Mouse (Mus musculus) ovary, postnatal 14 days (tissue): ENCODE measurements around the gene Arhgef25.
A peak's percentile ranks its signal among the peaks of the same experiment; 100 is the strongest.
"Not testable (repeated sequence)": the region's sequence is repeated elsewhere in the genome, so short reads cannot be mapped to it uniquely, and the experiment has no call there.

Experiments
- DNase-seq: peaks from one replicate; pipeline ENCODE4 v3.0.0; 2022; ENCODE audit warnings: low spot score

Gene Arhgef25

DNA sequence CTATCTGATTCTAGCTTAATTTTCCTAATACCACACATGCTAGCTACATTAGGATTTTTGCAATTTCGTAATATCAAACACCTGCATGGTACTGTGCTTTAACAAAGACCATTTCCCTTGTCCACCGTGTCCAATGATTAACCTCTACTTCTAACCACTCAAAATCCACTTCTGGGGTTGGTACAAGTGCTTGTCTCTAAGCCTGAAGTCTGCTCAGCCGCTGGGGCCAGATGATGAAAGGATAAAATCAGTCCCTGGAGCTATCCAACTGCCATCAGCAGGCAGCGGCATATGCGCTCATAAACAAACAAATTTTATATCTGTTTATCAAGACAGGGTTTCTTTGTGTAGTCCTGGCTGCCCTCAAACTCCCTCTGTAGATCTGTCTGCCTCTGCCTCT lies 14.7 kb upstream of the Arhgef25 start:
- no peak for DNase-seq

DNA sequence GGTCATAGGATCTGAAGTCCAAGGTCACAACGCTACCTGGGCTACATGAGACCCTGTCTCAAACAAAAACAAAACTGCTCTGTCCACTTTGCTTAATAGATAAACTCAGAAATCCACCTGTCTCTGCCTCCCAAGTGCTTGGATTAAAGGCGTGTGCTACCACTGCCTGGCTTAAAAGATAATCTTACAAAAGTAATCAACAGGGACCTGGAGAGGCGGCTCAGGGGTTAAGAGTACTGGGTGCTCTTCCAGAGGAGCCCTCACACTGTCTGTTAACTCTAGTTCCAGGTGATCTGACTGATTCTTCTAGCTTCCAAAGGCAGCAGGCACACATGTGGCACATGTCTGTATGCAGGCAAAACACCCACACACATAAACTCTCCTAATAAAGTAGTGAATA lies 13.2 kb upstream of the Arhgef25 start:
- DNase-seq = no peak

DNA sequence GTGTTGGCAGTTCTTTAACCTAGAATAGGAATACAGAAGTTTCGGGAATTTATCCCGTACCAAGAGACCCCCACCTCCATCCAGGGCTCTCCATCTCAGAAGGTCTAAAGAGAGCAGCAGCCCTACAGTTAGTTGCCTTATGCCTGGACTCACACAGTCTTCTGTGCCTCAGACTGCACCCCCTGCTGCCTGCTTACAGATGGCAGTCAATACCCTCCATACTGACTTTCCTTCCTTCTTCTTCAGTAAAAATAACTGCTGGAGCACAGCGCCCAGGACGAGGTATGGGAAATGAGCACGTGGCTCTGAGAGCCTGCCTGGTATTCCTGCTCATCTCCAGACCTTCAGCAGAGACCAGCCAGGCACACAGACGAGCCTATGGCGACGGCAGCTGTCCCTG lies 10.4 kb upstream of the Arhgef25 start:
- DNase-seq = no peak

DNA sequence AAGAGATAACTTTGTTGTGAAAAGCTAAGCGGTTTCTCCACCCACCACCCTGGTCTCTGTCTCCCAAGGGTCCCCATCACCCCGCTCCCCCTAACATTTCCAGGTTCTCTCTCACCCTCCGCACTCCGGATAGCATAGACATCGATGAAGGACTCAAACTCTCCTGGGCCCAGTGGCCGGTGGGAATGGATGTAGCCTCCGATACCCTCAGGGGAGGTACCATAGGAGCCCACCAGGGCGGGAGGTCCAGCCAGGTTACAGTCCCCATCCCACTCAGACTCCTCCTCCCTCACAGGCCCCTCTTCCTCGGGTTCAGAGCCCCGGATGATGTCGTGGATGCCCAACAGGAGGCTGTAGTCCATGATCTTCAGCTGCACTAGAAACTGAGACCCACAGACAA lies 9.6 kb upstream of the Arhgef25 start:
- DNase-seq = no peak

DNA sequence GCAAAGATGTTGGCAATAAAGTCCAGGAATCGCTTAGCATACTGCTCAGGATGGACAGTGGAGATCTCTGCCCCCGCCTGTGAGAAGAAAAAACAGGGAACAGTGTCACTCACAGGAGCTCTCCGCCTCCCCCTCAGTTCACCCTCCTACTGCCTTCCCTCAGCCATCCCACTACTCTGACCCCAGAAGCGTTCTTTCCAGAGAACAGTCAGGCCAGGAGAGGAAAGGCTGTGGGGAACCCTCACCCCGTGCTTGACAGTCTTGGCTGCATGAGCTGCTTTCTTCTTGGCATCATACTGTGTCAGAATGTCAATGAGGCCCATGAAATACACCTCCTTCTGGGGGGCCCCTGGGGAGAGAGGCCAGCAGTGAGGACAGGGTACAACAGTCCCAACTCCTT lies 9.2 kb upstream of the Arhgef25 start:
- no peak for DNase-seq

DNA sequence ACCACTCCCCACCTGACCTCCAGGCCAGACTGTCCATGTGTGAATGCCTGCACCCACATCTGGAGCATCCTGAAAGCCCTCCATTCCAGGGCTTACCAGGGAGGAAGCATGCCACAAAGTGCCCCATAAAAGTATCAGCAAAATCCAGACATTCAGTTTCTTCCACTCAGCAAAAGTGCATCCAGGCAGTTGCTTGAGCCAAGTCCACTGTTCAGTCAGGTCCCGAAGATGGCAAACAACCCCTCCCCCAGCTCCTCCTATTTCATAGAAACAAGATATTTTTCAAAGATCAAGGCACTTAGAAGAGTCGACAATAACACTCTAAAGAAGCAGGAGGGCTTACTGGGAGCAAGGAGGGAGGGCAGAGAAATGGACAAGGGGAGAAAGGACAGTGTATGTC lies 8.6 kb upstream of the Arhgef25 start:
- no peak for DNase-seq

DNA sequence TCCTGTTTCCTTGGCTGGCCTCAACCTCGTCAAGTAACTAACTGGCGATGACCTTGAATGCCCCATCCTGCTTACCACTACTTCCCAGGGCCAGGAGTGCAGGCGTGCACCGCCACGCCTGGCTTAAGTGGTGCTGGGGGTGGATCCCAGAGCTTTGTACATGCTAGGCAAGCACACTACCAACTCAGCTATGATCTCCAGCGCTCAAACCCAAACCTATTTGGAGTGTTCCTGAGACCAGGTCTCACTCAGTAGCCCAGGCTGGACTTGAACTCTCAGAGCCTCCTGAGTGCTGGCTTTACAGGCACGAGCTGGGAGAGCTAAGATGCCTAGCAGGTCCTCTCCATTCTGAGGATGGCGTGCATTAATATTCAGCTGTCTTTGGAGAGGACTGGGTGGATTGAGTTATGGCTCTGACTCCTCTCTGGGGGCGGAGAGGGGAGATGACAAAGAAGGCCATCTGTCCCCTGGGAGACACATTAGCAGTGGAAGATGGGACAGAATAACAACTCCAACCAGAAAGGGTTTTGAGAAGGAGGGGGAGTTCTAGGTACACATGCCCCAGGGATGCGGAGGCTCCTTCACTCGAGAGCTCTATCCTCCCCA lies 7.7 kb upstream of the Arhgef25 start:
- no peak for DNase-seq

DNA sequence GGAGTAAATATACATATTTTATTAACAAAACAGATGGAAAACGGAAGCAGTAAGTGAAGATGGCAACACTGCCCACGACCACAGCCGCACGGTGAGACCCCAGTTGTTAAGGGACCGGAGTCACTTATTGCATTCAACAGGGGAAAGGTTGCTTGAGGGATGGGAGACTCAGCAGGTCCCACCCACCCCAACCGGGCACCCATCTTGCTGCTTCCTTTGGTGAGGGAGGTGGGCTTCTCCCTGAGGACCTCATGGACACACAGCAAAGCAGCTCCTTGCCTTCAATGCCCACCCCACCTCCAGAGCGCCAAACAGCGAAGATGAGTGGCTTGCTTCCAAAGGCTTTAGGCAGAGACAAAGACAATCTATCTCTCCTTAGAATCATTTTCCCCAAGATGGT lies 7.2 kb upstream of the Arhgef25 start:
- no peak for DNase-seq

DNA sequence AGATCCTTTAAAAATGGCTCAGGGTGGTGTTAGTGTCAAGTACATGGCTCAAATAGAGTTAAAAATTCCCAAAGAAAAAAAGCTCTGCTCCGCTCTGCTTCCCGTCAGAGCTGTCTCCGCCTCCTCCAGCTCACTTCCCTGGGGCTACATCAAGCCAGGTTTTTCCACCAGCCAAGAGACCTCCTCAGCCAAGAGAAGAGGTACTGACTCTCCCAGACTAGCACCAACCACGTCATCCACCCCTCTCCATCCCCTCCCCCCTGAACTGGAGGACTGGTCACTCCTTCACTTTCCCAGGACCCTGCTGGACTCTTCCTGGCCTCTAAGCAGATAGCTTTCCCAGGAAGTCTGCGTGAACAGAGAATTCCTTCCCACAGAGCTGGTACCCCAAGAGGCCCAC lies 6.5 kb upstream of the Arhgef25 start:
- peak; percentile 47 for DNase-seq

DNA sequence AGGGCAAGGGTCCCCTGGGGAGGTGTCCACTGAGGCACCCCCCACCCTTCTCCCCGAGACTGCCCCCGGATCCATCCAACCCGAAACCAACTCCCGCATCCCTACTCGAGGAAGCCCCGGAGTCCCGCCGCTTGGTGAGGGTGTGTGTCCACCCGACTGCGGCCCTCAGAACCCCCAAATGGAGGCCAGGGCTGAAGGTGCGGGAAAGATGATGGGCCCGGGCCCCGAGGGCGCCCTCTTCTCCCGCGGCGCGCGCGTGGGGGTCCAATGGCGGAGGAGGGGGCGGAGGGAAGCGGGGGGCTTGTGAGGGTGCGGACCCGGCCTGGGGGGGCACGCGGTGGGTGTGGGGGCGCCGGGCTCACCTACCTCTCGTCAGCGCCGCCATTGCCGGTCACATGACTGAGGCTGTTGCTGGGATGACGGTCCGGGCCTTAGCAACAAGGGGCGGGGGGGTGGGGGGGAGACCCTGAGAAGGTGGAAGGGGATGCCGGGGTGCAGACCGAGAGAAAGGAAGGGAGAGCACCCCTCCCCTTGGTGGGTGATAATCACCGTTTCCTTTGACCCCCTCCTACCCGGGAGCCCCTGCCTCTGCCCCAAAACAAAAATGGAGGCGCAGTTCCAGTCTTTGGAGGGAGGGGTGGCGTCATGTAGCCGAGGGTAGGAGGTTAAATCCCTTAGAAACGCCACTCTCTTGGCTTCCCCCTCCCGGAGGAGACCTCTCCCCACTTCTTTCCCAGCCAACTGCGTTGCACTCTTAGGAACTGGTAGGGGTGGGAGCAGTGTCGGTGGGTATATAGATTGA lies 5.6 kb upstream of the Arhgef25 start, which contains the start of gene Dtx3:
Dtx3 (minus strand) TSS at position 401 of the 802 bp plus-strand sequence.
- no peak for DNase-seq

DNA sequence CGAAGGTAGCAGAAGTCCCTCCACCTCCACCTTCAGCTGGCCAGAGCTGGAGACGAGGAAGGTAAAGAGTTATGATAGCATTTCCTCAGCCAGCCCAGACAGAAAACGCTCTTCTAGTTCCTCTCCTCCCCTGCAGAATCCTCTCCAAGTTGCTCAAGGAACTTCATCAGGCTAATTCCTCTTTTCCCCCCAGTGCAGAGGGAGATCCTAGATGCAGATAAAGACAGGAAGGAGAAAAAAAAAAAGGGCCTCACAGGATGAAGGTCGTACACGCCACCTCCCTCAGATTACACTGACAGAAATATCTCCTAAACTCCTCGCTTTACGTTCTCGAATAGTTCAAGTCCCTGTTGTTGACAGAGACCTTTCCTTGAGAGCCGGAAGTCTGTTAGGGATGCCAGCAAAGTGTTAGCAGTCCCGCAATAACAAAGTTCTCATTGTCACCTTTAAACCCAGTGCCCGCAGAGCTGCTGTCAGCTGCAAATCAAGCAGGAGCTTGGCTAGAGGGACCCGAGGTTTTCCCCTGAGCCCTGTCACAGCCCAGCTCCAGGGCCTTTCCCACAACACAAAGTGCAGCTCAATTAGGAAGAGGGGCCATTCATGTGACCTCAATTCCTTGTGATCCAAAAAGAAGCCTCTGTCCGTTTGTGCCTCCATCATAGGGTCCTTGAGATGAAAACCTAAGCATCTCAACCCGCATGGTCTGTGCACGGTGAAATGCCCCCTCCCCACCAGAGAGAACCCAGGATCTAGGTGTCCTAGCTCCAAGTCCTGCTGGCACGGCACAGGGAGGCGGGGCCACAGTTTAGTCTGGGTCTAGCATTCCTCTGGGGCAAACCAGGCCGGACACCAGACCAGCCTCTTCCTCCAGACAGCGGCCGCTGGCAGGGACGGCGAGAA lies 4.8 kb upstream of the Arhgef25 start:
- peak; percentile 54 for DNase-seq

DNA sequence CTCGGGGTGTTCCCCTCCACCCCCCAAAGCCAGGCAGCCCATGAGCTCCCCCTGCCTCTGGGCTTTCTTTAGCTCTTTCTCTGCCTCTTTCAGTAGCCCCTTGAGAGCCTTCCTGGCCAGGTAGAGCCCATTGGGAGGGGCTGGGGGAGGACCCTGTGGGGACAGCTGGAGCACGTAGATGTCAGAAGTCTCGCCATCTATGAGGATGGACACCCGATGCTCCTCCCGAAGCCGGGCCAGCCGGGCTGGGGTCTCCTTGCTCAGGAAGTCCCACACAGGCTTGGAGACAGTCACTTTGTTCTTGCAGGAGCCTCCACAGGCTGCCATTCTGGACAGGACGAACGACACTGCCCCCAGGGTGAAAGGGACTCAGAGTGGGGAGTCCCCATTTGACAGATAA lies 3.1 kb upstream of the Arhgef25 start:
- no peak for DNase-seq

DNA sequence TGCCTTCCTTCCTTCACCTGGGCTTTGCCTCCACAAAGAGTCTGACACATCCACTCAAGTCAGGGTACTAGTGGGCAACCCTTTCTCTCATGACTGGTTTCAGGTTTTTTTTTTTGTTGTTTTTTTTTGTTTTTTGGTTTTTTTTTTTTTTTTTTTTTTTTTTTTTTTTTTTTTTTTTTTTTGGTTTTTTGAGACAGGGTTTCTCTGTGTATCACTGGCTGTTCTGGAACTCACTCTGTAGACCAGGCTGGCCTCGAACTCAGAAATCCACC lies 2.1 kb upstream of the Arhgef25 start:
- DNase-seq = not testable (repeated sequence)

DNA sequence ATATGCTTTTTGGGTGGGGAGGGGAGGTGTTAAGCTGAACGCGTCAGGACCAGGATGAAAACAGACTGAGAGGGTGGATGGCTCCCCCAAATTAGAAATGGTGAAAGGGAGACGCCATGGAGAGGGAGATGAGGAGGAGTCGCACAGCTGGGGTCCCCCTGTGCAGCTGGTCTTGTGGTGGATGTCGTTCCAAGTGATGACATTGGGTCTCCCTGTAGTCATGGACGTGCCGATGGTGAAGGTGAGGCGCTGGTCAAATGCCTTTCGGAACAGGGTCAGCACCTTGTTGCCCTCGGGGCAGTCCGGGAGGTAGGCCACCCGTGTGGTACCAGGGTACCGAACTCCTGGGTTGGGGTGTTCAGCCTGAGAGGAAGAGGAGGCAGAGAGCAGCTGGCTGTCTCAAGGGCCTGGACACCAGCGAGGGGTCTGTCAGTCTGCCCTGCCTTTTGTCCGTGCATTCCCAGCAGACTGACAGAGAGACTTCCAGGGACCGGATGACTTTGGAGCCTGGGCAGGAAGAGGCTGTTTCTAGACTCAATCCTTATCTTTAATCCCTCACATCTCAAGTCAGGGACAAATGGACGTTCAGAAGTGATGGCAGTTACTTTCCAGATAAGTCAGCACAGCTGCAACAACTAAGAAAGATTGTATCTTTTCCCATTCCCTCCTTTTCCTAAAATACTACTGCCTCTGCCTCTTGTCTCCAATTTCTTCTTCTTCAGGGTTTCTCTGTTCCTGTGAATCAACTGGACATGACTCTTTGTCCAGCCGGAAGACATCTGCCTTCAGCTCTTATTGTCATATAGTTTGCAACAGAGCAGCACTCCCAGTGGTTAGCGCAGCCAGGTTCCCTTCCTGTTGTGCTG lies 1.5 kb upstream of the Arhgef25 start:
- no peak for DNase-seq

DNA sequence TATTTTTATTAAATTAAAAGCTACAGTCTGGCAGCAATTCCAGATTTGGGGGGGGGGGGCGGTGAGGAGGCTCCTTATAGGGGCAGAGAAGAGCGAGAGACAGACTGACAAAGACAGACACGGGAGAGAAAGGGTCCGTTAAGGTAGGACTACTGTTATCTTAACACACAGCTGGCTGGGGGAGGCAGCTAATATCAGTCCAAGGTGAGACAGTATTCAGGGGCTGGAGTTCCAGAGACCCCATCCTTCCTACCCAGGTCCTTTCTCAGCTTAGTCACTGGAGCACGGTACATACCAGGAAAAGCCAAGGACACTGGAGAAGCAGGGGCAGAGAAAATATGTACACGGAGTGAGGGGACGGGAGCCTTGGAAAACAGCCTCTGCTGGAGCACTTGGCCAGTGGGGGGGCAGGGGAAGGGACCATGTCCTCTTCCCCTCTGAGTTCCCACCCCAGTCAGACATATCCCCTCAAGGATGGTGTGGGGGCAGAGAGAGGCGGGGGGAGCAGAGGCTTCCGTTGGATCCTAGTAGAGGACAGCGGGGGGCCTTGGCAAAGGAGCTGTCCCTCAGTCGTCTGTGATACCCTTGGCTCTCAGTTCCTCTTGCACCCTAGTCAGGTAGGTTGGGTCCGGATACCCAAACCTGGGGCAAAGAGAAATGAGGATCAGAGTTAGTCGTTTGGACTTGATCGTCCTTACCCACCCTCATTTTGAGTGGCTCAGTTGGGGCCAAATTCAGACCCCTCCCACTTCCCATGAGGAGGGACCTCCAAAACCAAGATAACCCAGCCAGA lies 711 bp upstream of the Arhgef25 start:
- no peak for DNase-seq

DNA sequence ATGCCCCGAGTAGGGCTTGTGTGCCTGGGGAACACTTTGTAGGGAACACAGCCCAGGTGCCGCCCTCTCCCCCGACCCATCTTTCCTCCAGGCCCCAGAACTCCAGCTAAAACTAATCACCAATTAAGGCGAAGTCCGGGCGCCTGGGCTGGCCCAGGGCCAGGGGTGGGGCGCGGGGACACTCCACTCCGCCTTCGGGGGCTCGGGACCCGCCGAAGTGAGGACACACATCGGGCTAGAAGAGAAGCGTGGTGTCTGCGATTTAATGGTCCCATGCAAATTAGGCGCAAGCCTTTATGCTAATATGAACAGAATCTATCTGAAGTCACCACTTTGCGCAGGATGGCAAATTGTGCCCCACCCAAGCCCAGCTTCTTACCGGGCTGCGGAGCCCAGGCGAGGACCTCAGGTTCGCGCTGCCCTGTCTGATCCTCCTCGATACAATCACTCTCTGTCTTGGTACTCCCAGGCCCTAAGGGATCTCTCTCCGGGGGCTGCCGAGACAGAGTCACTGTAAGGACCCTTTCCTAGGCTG lies 700 bp downstream of the Arhgef25 start:
- DNase-seq = no peak

DNA sequence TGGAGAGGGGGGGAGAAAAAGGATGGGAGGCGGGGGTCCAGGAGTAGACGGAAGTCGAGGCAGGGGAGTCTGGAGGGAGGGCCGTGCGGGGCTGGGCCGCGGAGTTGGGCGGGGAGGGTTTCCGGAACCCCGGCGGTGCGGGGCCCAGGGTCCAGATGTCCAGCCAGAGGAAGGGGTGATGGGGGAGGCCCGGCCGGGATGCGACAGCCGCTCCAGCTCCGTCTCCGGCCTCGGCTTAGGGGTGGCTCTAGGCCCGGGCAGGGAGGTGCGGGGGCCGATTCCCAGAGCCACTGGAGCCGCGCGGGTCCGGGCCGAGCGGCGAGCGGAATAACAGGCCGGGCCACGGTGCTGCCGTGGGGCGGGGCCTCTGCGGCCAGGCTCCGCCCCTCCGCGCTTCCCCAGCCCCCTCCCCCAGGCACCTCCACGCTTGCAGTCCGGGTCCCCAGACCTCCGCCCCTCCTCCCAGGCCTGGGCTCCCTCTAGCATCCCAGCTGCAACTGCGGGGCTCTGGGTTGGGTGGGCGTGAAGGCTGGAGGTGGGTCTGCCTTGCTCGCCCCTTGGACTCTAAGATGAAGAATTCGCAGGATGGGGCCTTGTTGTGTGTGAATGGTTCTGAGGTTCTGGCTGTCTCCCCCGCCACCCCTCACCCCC lies 1.3 kb downstream of the Arhgef25 start:
- DNase-seq = no peak

DNA sequence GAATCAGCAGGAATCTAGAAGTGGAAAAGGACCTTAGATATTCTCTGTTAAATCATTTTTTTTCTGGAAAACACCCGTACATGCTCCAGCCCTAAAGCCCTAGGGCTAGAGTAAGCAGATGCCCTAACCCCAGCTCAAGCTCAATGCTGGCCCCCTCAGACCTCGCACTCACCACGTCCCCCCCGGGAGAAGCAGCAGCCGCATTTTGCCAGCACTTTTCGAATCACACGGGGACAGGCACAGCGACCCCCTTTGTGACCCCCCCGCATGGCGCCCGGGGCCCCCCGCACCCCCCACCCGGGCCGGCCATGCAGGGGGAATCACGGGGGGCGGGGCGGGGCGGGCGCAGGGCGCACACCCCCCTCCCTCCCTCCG lies 1.8 kb downstream of the Arhgef25 start:
- DNase-seq = no peak

DNA sequence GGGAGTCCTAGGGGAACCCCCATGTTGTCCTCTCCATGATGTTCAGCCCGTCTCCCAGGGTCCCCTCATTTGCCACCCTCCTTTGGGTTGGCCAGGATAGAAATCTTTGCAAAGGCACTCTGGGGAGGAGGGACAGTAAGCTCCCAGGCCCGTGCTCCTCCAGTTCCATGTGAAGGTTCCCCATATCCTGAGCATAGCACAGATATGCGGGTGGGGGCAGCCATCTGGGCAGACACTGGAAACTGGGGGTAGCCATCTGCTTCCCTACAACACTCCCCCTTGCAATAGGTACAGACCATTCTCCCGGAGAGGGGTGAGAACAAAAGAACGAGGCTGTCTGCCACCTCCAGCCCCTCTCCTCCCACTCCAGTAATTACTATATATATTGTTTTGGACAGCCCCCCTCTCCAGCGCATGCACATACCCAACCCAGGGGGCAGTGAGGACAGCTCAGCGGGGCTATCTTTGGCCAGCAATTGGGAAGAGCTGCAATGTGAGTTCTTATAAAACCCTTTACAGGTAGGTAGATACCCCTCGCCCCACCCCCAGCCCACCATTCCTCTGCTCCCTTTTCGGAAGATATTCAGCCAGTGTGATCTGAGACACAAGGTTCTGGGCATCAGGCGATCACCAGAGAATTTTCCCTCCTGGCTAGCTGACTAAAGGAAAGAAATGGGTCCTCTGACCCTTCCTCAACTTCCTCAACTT lies 2.4 kb downstream of the Arhgef25 start:
- no peak for DNase-seq

DNA sequence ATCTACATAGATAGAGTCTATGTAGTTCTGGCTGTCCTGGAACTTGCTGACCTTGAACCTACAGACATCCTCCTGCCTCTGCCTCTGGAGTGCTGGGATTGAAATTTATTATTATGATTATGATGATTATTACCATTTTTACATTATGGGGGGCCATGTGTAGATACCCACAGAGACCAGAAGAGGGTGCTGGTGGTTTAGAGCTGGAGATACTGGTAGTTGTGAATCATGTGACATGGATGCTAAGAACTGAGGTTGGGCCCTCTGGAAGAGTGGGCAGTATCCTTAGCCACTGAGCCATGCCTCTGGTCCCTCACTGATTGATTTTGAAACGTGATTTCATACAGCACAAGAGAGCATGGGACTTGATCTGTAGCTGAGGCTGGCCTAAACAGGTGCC lies 3.4 kb downstream of the Arhgef25 start:
- DNase-seq = no peak
